Mouse (Mus musculus): ENCODE results near the gene Dlgap4.

DNA sequence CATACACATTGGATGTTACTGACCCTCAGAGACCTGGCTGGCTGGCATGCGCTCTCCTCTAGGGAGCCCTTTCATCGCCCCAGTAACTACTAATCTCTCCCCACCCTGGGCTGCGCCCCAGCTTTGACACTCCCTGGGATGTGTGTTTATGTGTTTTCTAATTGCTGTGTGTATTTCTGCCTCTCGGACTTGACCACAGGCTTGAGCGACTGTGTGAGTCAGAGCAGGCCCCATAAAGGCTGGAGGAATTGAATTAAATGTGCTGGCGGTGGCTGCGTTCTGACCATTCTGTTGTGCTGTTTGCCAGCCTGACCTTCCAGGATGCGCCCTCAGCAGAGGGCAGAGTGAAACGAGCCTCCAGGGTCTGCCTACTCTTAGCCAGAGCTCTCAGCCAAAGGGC, 78.2 kb downstream of the Dlgap4 start:
- no peak for TF ChIP-seq CTCF (IDR thresholded peaks at IDR 0.05; ENCODE audit: low read depth, low read length)
- TF ChIP-seq POLR2A (IDR thresholded peaks at IDR 0.05; ENCODE audit: borderline replicate concordance, low read depth, low read length), result no peak
